Mouse (Mus musculus) left cerebral cortex, postnatal 10 days (tissue): ENCODE results near the gene Emsy. TPM values are rescaled to one million over a fixed set of nuclear protein-coding genes. Genes with fewer than 3 reads are reported as not detected.

Source experiments
- DNase-seq, 2 experiments: peaks; one replicate each; pipeline ENCODE4 v3.0.0; 2021 to 2022; ENCODE audit warnings: low spot score in 2 of 2, mixed read lengths in 1 of 2; ENCODE audit errors: extremely low spot score in 1 of 2
- intact Hi-C: fragments of 180-260 bp; cut with DNase I; formaldehyde crosslinking; loops from one replicate; pipeline ENCODE4 v1.15.1; 2025
- total RNA-seq, 2 experiments: library from RNA; stranded (reverse); gene quantifications; 2 replicates each; pipeline ENCODE4 v1.2.3; 2021

Gene Emsy
- total RNA-seq, 2 experiments from 2014 or later, result 57.1 to 57.2 TPM

- intact Hi-C loops, result no loop called here
- no peak for DNase-seq
Measured at GRCm38 (mm10) chr7:98593276-98593675, 63.3 kb downstream of the Emsy start.

- intact Hi-C loops, result loop anchor here (5.0 kb wide), 1 partner anchor 107 kb away; no protein-coding TSS in a partner anchor
Measured at GRCm38 (mm10) chr7:98589028-98589427, 67.6 kb downstream of the Emsy start.

GRCm38 (mm10) chr7:98586313-98586712 is 70.3 kb downstream of the Emsy start:
- DNase-seq, result no peak
- intact Hi-C loops, result loop anchor here (5.0 kb wide), 1 partner anchor 104 kb away; no protein-coding TSS in a partner anchor

More at GRCm38 (mm10) chr7:98589028-98589427, 67.6 kb downstream of the Emsy start:
- no peak for DNase-seq

- DNase-seq, result no peak
- intact Hi-C loops, result no loop called here
Measured at GRCm38 (mm10) chr7:98584555-98584954, 72.0 kb downstream of the Emsy start.

GRCm38 (mm10) chr7:98581266-98581665 is 75.3 kb downstream of the Emsy start:
- intact Hi-C loops, result no loop called here
- DNase-seq, result no peak

GRCm38 (mm10) chr7:98580441-98580840 is 76.1 kb downstream of the Emsy start:
- no peak for DNase-seq
- intact Hi-C loops, result no loop called here

GRCm38 (mm10) chr7:98579731-98580130 is 76.9 kb downstream of the Emsy start:
- no peak for DNase-seq
- intact Hi-C loops, result no loop called here

GRCm38 (mm10) chr7:98577461-98577860 is 79.1 kb downstream of the Emsy start:
- intact Hi-C loops, result no loop called here
- no peak for DNase-seq

GRCm38 (mm10) chr7:98575651-98576239 is 80.8 kb downstream of the Emsy start:
- intact Hi-C loops, result no loop called here
- no peak for DNase-seq

GRCm38 (mm10) chr7:98574771-98575191 is 81.8 kb downstream of the Emsy start:
- no peak for DNase-seq
- intact Hi-C loops, result no loop called here

GRCm38 (mm10) chr7:98574271-98574670 is 82.3 kb downstream of the Emsy start:
- peak in 1 of 2 experiments; percentile 14 for DNase-seq
- intact Hi-C loops, result no loop called here

- intact Hi-C loops, result no loop called here
- peak; percentile 11 to 66 for DNase-seq
Measured at GRCm38 (mm10) chr7:98573231-98573781, 83.3 kb downstream of the Emsy start.

- intact Hi-C loops, result no loop called here
- peak in 1 of 2 experiments; percentile 78 for DNase-seq
Measured at GRCm38 (mm10) chr7:98572223-98572868, 84.2 kb downstream of the Emsy start.

- no peak for DNase-seq
- intact Hi-C loops, result no loop called here
Measured at GRCm38 (mm10) chr7:98570824-98571505, 85.6 kb downstream of the Emsy start.

- DNase-seq, result no peak
- intact Hi-C loops, result no loop called here
Measured at GRCm38 (mm10) chr7:98567056-98567455, 89.5 kb downstream of the Emsy start.

GRCm38 (mm10) chr7:98564607-98565364 is 91.8 kb downstream of the Emsy start:
- intact Hi-C loops, result no loop called here
- DNase-seq, result peak in 1 of 2 experiments; percentile 68

GRCm38 (mm10) chr7:98563991-98564390 is 92.6 kb downstream of the Emsy start:
- intact Hi-C loops, result no loop called here
- DNase-seq, result no peak

GRCm38 (mm10) chr7:98562966-98563365 is 93.6 kb downstream of the Emsy start:
- no peak for DNase-seq
- intact Hi-C loops, result no loop called here

GRCm38 (mm10) chr7:98562186-98562585 is 94.4 kb downstream of the Emsy start:
- intact Hi-C loops, result no loop called here

More at GRCm38 (mm10) chr7:98562186-98562585, 94.4 kb downstream of the Emsy start:
- DNase-seq, result no peak
